Mouse (Mus musculus) thymus, adult 2 months (tissue): ENCODE data around the gene Lin7a.

ENCODE experiments used
- CTCF ChIP-seq: fragments of 200-500 bp; IDR thresholded peaks from 2 replicates; pipeline ENCODE4 v1.5.1; 2012; ENCODE audit warnings: mild to moderate bottlenecking, control low read depth, low read length, moderate library complexity, borderline replicate concordance; ENCODE audit not compliant: control insufficient read depth, poor library complexity, insufficient read depth; ENCODE audit errors: extremely low read depth
- POLR2A ChIP-seq: fragments of 200-500 bp; IDR thresholded peaks from 2 replicates; pipeline ENCODE4 v1.6.1; 2012; ENCODE audit warnings: mild to moderate bottlenecking, low read length, control low read depth, moderate library complexity; ENCODE audit not compliant: control insufficient read depth, poor library complexity, insufficient read depth; ENCODE audit errors: extremely low read depth

DNA sequence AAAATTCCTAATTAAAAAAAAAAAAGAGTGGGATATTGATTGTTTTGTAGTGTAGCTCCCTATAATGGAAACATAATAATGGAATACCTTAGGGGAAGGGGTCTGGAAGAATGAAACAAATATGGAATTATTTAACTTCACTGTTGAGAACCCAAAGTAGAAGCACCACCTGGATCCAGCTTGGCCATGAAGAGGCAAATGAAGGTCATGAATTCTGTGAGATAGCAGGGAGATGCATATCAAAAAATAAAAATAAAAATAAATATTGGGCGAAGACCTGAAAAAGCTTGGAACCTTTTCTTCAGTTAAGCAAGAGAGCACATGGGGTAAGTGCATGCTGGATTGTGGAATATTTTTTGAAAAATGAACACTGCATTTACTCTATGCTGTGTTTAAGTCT lies 43.6 kb upstream of the Lin7a start:
- no peak for TF ChIP-seq POLR2A
- no peak for TF ChIP-seq CTCF
